In genomic region chr2:135306472-135306771, GRCm38 (mm10) we compare ENCODE assay signal across 21 mouse cellular contexts.
DNase-seq lines count a peak whose midpoint lies in the region; ATAC-seq and TF ChIP-seq lines count a peak whose summit lies in the region.
"Had no signal": no experiment of that assay in that cellular context is flagged by ENCODE, and none has a peak within 500 bp of the region (broad histone marks: within the 10 kb centered on the region; RNA-seq: fewer than 3 reads in every experiment).

No protein-coding gene starts in this region.

- ATAC-seq in forebrain, embryonic 11.5 days (replicated peaks; ENCODE audit: low FRiP score), result peak; percentile 14; the same call in 1 of the 2 replicates
- ATAC-seq in forebrain, postnatal 0 days, result no peak
- peak; percentile 65 for ATAC-seq in midbrain, embryonic 15.5 days (replicated peaks)
- peak; percentile 60 for ATAC-seq in hindbrain, embryonic 13.5 days (ENCODE audit: low FRiP score)
- no peak for ATAC-seq in megakaryocyte, adult 5-6 weeks (ENCODE audit: poor library complexity, severe bottlenecking)
- ATAC-seq: activated CD4-positive, CD25-positive, alpha-beta regulatory T cell, adult 4 months; liver, postnatal 0 days; lung, postnatal 0 days had no signal

- no peak overlapping the region for H3K27ac ChIP-seq in forebrain, embryonic 11.5 days (ENCODE audit: low read depth, low read length)
- H3K27ac ChIP-seq in forebrain, postnatal 0 days (ENCODE audit: low read depth, low read length), result no peak overlapping the region
- H3K27ac ChIP-seq in midbrain, embryonic 15.5 days, result peak overlapping the region; percentile 48
- no peak overlapping the region for H3K27ac ChIP-seq in midbrain, embryonic 10.5 days (replicated peaks)
- peak overlapping the region; percentile 76 for H3K27ac ChIP-seq in hindbrain, embryonic 13.5 days
- H3K27ac ChIP-seq: embryonic facial prominence, embryonic 13.5 days; gastrocnemius, adult 2 months; macrophage; stomach, embryonic 15.5 days had no signal

- no peaks in the 10 kb centered on the region for H3K27me3 ChIP-seq in forebrain, embryonic 11.5 days (ENCODE audit: control insufficient read depth, insufficient read depth, low read length)
- H3K27me3 ChIP-seq in forebrain, postnatal 0 days (ENCODE audit: insufficient read depth, low read length), result no peaks in the 10 kb centered on the region
- H3K27me3 ChIP-seq in midbrain, embryonic 15.5 days (replicated peaks), result no peaks in the 10 kb centered on the region
- no peaks in the 10 kb centered on the region for H3K27me3 ChIP-seq in midbrain, embryonic 10.5 days (ENCODE audit: low read depth, poor library complexity, severe bottlenecking)
- H3K27me3 ChIP-seq in hindbrain, embryonic 13.5 days, result no peaks in the 10 kb centered on the region
- H3K27me3 ChIP-seq: embryonic facial prominence, embryonic 13.5 days; stomach, embryonic 15.5 days had no signal

- H3K9ac ChIP-seq in forebrain, embryonic 11.5 days (ENCODE audit: low read length), result no peak overlapping the region
- no peak overlapping the region for H3K9ac ChIP-seq in forebrain, postnatal 0 days
- no peak overlapping the region for H3K9ac ChIP-seq in midbrain, embryonic 15.5 days
- H3K9ac ChIP-seq in hindbrain, embryonic 13.5 days, result no peak overlapping the region
- H3K9ac ChIP-seq: embryonic facial prominence, embryonic 13.5 days; liver, postnatal 0 days; stomach, embryonic 15.5 days had no signal

- H3K4me2 ChIP-seq in forebrain, embryonic 11.5 days (ENCODE audit: low read depth, low read length, severe bottlenecking), result no peak overlapping the region
- H3K4me2 ChIP-seq in forebrain, postnatal 0 days (ENCODE audit: low read depth), result no peak overlapping the region
- no peak overlapping the region for H3K4me2 ChIP-seq in midbrain, embryonic 15.5 days
- H3K4me2 ChIP-seq in hindbrain, embryonic 13.5 days, result no peak overlapping the region
- H3K4me2 ChIP-seq: embryonic facial prominence, embryonic 13.5 days; stomach, embryonic 15.5 days had no signal

- no peaks in the 10 kb centered on the region for H3K4me1 ChIP-seq in forebrain, embryonic 11.5 days (replicated peaks; ENCODE audit: control insufficient read depth, insufficient read depth, low read length)
- H3K4me1 ChIP-seq in forebrain, postnatal 0 days (ENCODE audit: insufficient read depth), result no peaks in the 10 kb centered on the region
- H3K4me1 ChIP-seq in midbrain, embryonic 15.5 days, result peaks cover 11% of the 10 kb centered on the region; the same call in 1 of the 2 replicates
- H3K4me1 ChIP-seq in midbrain, embryonic 10.5 days, result peaks cover 2% of the 10 kb centered on the region; the same call in 1 of the 2 replicates
- peaks cover 19% of the 10 kb centered on the region for H3K4me1 ChIP-seq in hindbrain, embryonic 13.5 days (replicated peaks)
- H3K4me1 ChIP-seq: embryonic facial prominence, embryonic 13.5 days; stomach, embryonic 15.5 days had no signal

- no peaks in the 10 kb centered on the region for H3K9me3 ChIP-seq in forebrain, embryonic 11.5 days (ENCODE audit: control insufficient read depth, low read length)
- no peaks in the 10 kb centered on the region for H3K9me3 ChIP-seq in forebrain, postnatal 0 days (ENCODE audit: low read length)
- H3K9me3 ChIP-seq in midbrain, embryonic 15.5 days, result no peaks in the 10 kb centered on the region
- H3K9me3 ChIP-seq in midbrain, embryonic 10.5 days (replicated peaks), result no peaks in the 10 kb centered on the region
- no peaks in the 10 kb centered on the region for H3K9me3 ChIP-seq in hindbrain, embryonic 13.5 days
- H3K9me3 ChIP-seq: embryonic facial prominence, embryonic 13.5 days; stomach, embryonic 15.5 days had no signal

- no peak overlapping the region for H3K4me3 ChIP-seq in forebrain, embryonic 11.5 days (ENCODE audit: low read depth, low read length)
- no peak overlapping the region for H3K4me3 ChIP-seq in forebrain, postnatal 0 days (ENCODE audit: low read depth, low read length)
- no peak overlapping the region for H3K4me3 ChIP-seq in midbrain, embryonic 15.5 days
- no peak overlapping the region for H3K4me3 ChIP-seq in midbrain, embryonic 10.5 days
- no peak overlapping the region for H3K4me3 ChIP-seq in hindbrain, embryonic 13.5 days
- H3K4me3 ChIP-seq: embryonic facial prominence, embryonic 13.5 days; erythroblast, embryonic 14.5 days; gastrocnemius, adult 2 months; stomach, embryonic 15.5 days had no signal

- no peak for TF ChIP-seq CTCF in forebrain, postnatal 0 days (IDR thresholded peaks at IDR 0.05; ENCODE audit: low read depth)

- no peaks in the 10 kb centered on the region for H3K36me3 ChIP-seq in forebrain, embryonic 11.5 days (ENCODE audit: control insufficient read depth, insufficient read depth, low read length)
- no peaks in the 10 kb centered on the region for H3K36me3 ChIP-seq in forebrain, postnatal 0 days (ENCODE audit: insufficient read depth)
- no peaks in the 10 kb centered on the region for H3K36me3 ChIP-seq in midbrain, embryonic 15.5 days (replicated peaks)
- H3K36me3 ChIP-seq in midbrain, embryonic 10.5 days, result no peaks in the 10 kb centered on the region
- no peaks in the 10 kb centered on the region for H3K36me3 ChIP-seq in hindbrain, embryonic 13.5 days
- H3K36me3 ChIP-seq: embryonic facial prominence, embryonic 13.5 days; stomach, embryonic 15.5 days had no signal

- no peak for DNase-seq in forebrain, embryonic 11.5 days (ENCODE audit: low spot score)
- DNase-seq in forebrain, postnatal 0 days, result no peak
- DNase-seq in midbrain, embryonic 10.5 days (ENCODE audit: low spot score), result no peak
- DNase-seq in ovary, postnatal 14 days (ENCODE audit: low spot score), result no peak
- DNase-seq: adrenal gland, adult 8-10 months; embryo, embryonic 11 days; gastrocnemius, adult 2 months; heart, postnatal 36 days; kidney, adult 2 months; kidney, postnatal 10 days; liver, postnatal 0 days; thymus, postnatal 36 days had no signal

- WGBS in forebrain, embryonic 11.5 days, result 21% methylated on average over 2 of the region's 2 CpGs
- WGBS in forebrain, postnatal 0 days, result 11% methylated on average over 2 of the region's 2 CpGs
- 3% methylated on average over 2 of the region's 2 CpGs for WGBS in midbrain, embryonic 15.5 days
- WGBS in midbrain, embryonic 10.5 days, result 42% methylated on average over 2 of the region's 2 CpGs
- 18% methylated on average over 2 of the region's 2 CpGs for WGBS in hindbrain, embryonic 13.5 days

Comparison
In these comparisons a context has a peak if more than half of its experiments do, and no peak if none do; other contexts are left out.
1. ATAC-seq: peak in forebrain, embryonic 11.5 days (single experiment), midbrain, embryonic 15.5 days (single experiment) and hindbrain, embryonic 13.5 days (single experiment); none in forebrain, postnatal 0 days (single experiment) and megakaryocyte, adult 5-6 weeks (single experiment).
2. H3K27ac ChIP-seq: peak in midbrain, embryonic 15.5 days (single experiment) and hindbrain, embryonic 13.5 days (single experiment); none in forebrain, embryonic 11.5 days (single experiment), forebrain, postnatal 0 days (single experiment) and midbrain, embryonic 10.5 days (single experiment).